Mouse (Mus musculus) left cerebral cortex, adult 8-10 months (tissue): ENCODE measurements around the gene Mgat4c. TPM values are rescaled to one million over a fixed set of nuclear protein-coding genes. Genes with fewer than 3 reads are reported as not detected.

Experiments
- DNase-seq, 2 experiments: peaks; one replicate each; pipeline ENCODE4 v3.0.0; 2022; ENCODE audit warnings: low spot score in 2 of 2
- total RNA-seq, 4 experiments: library from RNA; stranded (reverse); gene quantifications; 2 replicates each; pipeline ENCODE4 v1.2.4; 2022

Mgat4c gene
- total RNA-seq: 10 to 100 TPM; 15.4 to 22.6 (median 18.2) TPM

- DNase-seq: peak; percentile 40 to 45
Measured at GRCm38 (mm10) chr10:101681437-101681912, at the start of gene Mgat4c. TSS of gene Mgat4c (plus strand) at chr10:101681487.

GRCm38 (mm10) chr10:101635266-101635665 lies 46.0 kb upstream of the Mgat4c start:
- no peak for DNase-seq

DNA sequence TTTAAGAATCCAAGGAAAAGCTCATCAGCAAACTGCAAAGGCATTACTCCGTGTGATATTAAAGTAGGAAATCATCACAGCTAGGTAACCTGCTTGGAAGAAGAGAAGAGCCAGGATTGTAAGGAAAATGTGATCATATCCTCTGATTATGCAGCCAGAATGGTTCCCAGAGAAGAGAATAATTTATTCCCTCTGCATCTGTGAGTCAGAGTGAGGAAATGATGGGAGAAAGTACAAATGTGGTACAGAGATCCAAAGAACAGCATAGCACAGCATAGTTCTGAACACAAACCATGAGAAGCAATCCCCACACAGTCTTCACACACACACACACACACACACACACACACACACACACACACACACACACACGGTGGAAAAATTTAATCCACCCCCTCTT lies 40.2 kb upstream of the Mgat4c start:
- no peak for DNase-seq

- DNase-seq: no peak
Measured at GRCm38 (mm10) chr10:101681914-101682313, 627 bp downstream of the Mgat4c start.

- no peak for DNase-seq
Measured at GRCm38 (mm10) chr10:101761828-101762227, 80.5 kb downstream of the Mgat4c start.

GRCm38 (mm10) chr10:101770688-101771087 lies 89.4 kb downstream of the Mgat4c start:
- no peak for DNase-seq

GRCm38 (mm10) chr10:101771157-101771556 lies 89.9 kb downstream of the Mgat4c start:
- no peak for DNase-seq

DNA sequence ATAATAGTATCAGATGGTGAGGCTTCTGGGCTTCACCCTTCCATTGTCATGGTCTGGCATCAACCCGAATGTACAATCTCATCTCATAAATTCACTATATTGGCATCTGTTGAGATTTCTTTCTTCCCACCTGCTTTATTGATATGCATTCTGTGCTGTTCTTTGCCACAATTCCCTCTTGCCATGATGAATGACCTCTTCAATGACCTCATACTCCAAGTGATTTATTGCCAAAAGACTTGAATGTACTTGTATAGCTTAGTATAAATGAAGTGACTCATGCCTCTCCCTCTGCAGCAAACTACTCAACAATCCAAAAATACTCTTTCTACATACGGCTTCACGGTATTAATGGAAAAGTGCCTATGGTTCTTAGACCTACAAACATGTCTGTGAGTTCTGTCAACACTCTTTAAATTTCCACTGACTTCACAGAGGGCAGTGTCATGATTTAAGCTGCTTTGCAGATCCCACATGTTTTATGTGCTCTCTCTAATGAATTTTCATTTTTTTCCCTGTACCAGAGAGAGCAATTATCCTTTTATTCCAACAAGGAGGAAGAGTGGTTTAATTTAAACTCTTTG lies 102.0 kb downstream of the Mgat4c start:
- DNase-seq: no peak

DNA sequence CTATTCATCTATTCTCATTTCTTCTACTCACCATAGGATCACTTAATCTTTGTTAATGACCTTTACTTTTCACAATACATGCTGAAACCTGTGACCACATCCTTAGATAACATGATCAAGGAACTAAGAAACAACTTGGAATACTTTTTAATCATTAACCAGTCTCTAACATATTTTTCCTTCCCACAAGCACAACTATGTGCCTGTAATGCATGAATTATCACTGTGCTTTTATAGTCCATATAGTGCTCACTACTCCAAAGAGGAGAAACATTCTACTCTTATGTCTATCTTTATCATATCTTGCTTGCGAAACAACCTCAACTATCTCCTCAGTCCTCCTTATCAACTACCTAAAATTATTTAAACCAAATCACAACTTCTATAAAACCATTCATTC lies 114.2 kb downstream of the Mgat4c start:
- no peak for DNase-seq

DNA sequence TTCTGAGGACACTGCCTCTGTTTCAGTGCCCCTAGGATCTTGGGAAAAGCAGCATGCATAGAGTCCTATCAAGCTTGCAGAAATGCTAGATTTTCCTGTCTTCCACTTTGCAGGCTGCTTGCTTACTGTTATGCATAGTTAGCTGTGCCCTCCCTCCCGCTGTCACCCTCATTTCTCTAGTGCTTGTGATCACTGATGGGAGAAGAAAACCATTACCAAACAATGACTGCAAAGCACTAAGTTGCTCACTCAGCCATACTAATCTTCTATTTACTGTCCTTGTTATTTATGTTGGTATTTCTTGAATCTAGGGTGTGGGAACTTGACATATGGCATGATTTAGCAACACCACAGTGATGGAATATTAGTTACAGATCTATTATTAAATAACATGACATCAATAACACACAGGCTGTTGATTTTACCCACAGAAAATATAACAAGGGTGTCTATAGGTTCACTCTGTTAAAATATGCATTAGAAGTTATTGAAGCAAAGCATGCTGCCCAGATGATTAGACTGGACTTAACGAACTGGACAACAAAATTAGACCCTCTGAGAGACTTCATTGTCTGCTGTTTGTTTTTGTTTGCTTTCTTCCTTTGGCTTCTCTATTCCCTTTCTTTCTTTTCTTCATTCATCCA lies 117.7 kb downstream of the Mgat4c start:
- DNase-seq: no peak

- DNase-seq: no peak
Measured at GRCm38 (mm10) chr10:101808768-101809167, 127.5 kb downstream of the Mgat4c start.

- DNase-seq: no peak
Measured at GRCm38 (mm10) chr10:101816902-101817301, 135.6 kb downstream of the Mgat4c start.

DNA sequence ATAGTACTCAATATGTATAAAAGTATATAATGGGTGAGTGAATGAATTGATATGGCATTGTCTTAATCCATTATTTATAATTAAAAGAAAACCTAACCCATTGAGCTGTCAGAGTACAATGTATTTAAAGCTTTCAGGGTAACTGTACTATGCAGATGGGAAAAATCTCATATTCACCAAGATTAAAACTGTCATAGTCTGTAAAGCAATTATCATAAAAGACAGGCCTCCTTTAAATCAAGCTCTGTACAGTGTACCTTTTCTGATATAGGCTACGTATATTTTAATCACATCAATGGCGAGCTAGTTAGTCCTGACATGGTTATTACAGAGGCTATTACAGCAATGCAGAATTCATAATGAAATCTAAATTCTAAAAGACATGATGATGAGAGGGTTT lies 146.7 kb downstream of the Mgat4c start:
- DNase-seq: no peak

DNA sequence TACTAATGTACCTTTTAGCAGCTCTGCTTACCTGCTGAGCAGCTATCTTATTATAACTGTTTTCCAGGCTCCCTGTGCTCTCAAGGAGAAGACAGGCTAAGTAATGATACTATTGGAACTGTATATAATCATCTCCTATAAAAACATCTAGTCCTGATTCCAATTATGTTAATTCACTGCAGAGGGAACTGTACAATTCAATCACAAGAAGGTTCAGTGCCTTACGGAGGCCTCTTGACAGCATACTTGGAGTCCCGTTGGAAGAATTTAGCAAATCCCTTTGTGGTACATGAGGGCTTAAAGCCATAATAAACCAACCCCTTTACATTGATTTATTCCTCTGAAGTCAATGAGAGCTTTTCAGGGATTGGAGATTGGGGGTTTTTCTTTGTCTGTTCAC lies 174.8 kb downstream of the Mgat4c start:
- no peak for DNase-seq

DNA sequence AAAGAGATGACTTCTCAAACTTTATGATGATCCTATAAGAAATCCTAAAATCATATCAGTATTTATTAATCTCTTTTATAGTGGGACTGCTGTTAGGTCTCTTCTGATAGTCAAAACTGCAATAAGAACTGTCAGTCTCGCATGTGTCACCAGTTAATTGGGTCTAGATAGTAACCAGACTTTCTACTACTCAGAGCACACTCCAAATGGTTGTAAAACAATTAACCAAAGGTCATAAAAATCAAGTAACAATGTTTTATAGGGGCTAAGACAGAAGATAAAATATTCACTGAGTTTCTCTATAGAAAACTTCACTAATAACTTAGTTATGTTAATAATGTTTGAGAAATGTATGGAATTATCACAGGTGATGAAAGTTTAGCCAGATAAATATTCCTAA lies 208.6 kb downstream of the Mgat4c start:
- DNase-seq: no peak

DNA sequence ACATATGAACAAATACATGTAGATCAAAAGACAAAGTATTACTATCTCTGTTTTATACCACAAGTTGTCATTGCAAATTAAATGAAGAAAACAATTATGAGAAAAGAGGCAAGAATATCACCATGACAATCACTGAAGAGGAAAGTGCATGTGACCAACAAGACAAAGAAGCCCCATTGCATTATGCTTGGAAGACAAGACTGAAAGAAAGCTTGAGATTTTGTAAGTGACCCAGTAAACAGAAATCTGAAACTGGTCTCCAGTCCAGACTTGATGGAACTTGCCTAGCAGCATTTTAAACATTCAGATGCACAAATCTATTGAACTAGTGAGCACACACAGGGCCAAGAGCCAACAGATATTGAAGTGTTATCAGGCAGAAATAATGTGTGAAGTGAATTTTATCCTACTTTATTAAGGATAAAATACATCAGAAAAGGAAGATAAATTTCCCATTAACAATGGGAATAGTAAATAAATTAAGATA lies 236.1 kb downstream of the Mgat4c start:
- DNase-seq: no peak

DNA sequence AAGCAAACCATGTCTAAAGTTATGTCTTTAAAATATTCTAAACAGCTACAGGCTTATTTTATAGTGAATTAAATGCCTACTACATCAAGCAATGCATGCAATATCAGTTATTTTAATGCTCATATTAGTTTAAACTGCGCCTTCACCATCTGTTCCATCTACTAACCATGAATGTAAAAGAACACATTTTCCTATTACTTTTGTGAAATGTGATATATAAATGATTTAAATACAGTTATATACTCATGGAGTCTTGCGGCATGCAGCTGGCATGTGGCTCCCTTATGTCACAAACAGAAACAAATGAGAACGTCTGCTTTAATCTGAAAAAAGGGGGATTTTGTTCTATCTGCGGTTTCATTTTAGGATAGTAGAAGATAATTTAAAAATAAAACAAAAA lies 316.3 kb downstream of the Mgat4c start:
- no peak for DNase-seq

DNA sequence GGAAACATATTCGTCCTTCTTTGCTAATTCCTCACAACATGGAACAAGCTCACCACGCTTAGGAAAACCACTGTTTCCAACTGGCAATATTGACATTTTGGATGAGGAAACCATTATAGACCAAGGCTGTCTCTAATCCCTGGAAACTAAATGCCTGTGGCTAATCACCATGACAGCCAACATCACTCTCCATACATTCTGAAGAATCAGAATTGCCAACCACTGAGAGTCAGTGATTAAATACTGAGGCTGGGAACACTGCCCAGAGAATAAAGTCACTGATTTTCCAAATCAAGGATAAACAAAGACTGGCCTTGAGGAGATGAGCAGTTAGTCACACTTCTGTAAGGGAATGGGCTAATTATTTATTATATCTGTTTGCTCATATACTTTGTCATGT lies 361.2 kb downstream of the Mgat4c start:
- no peak for DNase-seq

DNA sequence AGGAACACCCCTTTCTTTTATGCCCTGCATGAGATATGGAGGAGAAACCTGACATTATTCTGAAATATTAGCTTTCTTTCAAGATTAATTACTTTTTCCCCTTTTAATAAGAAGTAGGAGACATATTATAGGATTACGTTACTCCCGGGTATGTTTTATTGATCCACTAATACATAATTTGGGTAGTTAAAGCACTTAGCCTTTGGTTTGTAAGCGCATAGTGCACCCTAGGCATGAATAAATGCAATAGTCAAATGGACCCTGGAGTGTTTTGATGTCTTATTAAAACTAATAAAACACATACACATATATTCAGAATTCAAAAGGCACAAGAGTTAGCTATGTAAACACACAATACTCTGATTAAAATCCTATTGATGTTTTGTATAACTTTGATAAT lies 374.9 kb downstream of the Mgat4c start:
- no peak for DNase-seq

DNA sequence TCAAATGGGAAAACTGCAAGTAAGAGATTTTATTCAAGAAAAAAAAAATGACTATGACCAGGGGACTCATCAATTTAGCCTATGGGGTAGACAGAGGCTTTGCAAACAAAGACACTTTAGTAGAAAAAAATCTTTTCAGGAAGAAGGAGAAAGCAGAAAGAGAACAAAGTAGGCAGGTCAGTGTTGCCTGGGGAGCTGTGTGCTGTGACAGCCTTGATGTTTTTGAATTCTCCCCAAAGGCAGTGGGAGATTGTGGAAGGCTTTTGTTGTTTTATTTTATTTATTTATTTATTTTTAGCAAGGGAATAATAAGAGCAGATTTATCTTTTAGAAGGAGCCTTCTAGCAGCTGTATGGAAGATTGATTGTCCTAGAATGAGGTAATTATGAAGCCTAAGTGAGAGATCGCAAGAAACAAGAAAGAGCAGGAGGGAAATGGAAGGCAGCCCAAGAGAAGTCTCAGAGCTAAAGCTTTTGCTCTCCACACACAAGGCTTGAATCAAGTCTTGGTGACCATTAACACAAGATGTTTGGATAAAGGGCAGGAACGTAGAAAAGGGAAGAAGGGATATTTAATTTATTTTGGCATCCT lies 375.8 kb downstream of the Mgat4c start:
- DNase-seq: no peak

DNA sequence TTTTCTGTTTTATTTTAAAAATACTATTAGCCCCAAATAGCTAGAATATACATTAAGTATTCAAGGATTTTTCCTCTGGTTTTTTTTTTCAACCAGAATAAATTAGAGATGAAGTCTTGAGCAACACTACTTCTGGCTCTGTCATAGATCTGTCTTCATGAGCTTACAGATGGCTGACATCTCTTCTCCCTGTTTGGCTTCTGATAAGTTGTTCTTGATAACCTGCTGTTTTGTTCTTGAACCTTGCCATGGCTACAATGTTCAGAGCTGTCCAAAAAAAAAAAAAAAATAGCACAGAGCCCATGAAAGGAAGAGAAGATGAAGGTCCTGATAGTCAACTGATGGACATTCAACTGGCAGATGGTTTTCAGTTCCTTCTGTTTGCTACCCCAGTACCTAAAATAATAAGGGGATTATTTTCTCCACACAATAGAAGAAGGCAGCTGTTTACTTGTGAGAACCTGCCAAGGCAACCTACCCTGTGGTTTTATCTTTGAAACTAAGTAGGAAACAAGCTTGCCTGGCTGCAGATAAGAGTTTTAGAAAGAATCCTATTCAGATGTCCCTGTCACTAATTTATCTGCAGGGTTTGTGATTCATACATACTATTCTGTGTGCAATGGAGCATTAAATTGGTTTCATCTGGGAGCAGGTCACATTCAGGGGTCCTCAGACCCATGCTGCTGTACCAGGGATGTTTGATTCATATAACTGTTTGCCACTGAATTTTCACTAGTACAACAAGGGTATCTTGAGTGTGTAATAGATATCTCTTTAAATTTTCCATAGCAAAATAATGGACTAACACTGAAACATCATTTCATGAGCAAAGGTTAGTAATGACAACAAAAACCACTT lies 393.5 kb downstream of the Mgat4c start:
- no peak for DNase-seq

- DNase-seq: no peak
Measured at GRCm38 (mm10) chr10:102123153-102123552, 441.9 kb downstream of the Mgat4c start.
